Mouse (Mus musculus) hindbrain, postnatal 0 days (tissue): ENCODE data around the gene Trdmt1. TPM values are rescaled to one million over a fixed set of nuclear protein-coding genes. Genes with fewer than 3 reads are reported as not detected.

Source experiments
- ATAC-seq: fragments of 200-750 bp; cut with Nextera tagmentation; 2 replicates; pipeline ENCODE4 v1.8.0; 2017; ENCODE audit warnings: mild to moderate bottlenecking, moderate TSS enrichment, moderate library complexity
- DNase-seq: peaks from one replicate; pipeline ENCODE4 v3.0.0-alpha.2; 2015; ENCODE audit warnings: low spot score
- H3K27ac ChIP-seq: fragments of 300-500 bp; sonication (generic); 2 replicates; pipeline ENCODE4 v1.5.1; 2014; ENCODE audit warnings: mild to moderate bottlenecking
- H3K27me3 ChIP-seq: fragments of 300-500 bp; sonication (generic); 2 replicates; pipeline ENCODE4 v1.6.1; 2014; ENCODE audit warnings: low read length, mixed read lengths; ENCODE audit not compliant: insufficient read depth
- H3K36me3 ChIP-seq: fragments of 300-500 bp; sonication (generic); 2 replicates; pipeline ENCODE4 v1.6.1; 2014; ENCODE audit warnings: low read length, mixed read lengths; ENCODE audit not compliant: insufficient read depth
- H3K4me1 ChIP-seq: fragments of 300-500 bp; sonication (generic); 2 replicates; pipeline ENCODE4 v1.6.1; 2014; ENCODE audit warnings: antibody characterized with exemption, low read length, mixed read lengths; ENCODE audit not compliant: insufficient read depth
- H3K4me2 ChIP-seq: fragments of 300-500 bp; sonication (generic); 2 replicates; pipeline ENCODE4 v1.6.1; 2014; ENCODE audit warnings: low read depth, mild to moderate bottlenecking, low read length, moderate library complexity, mixed read lengths
- H3K4me3 ChIP-seq: fragments of 300-500 bp; sonication (generic); 2 replicates; pipeline ENCODE4 v1.5.1; 2014; ENCODE audit warnings: low read length
- H3K9ac ChIP-seq: fragments of 300-500 bp; sonication (generic); replicated peaks from 2 replicates; pipeline ENCODE4 v1.6.1; 2014; ENCODE audit warnings: mild to moderate bottlenecking, low read length, moderate library complexity, mixed read lengths
- H3K9me3 ChIP-seq: fragments of 300-500 bp; sonication (generic); 2 replicates; pipeline ENCODE4 v1.6.1; 2016; ENCODE audit warnings: low read length, mixed read lengths
- CTCF ChIP-seq: IDR thresholded peaks from 2 replicates; pipeline ENCODE4 v1.5.1; 2016; ENCODE audit warnings: antibody characterized with exemption, control low read depth, low read depth
- WGBS: fragments of 180-500 bp; shearing (Covaris S2); extraction: QIAGEN DNeasy Blood & Tissue Kit; methylation state at CpG from one replicate; pipeline ENCODE4 v1.1.7; 2014; 5-methylcytosine and 5-hydroxymethylcytosine counted together
- polyA plus RNA-seq: library from polyadenylated mRNA; unstranded; fragments of >200 nt; fragmentation: Nextera tagmentation; extraction: Ambion mirVana; gene quantifications from 2 replicates; pipeline ENCODE4 v1.2.1, GENCODE M21; 2015
- total RNA-seq: library from RNA; depleted of rRNA; stranded (reverse); fragments of >200 nt; gene quantifications from 2 replicates; pipeline ENCODE4 v1.2.3, GENCODE M21; 2014

Trdmt1 gene
- total and polyA plus RNA-seq, 2 experiments from 2014 or later, result 6.1 to 6.2 TPM

- Histone ChIP-seq H3K27ac (no peak overlapping the region), H3K9ac (no peak overlapping the region)
- WGBS, result 43% methylated on average over 4 of the region's 4 CpGs
Observed at GRCm38 (mm10) chr2:13527531-13527930, 16.9 kb downstream of the Trdmt1 start.

GRCm38 (mm10) chr2:13527125-13527524, 17.3 kb downstream of the Trdmt1 start:
- no peak overlapping the region for H3K9ac ChIP-seq
- no peaks in the 10 kb centered on the region for H3K4me1 ChIP-seq
- DNase-seq (no peak), ATAC-seq (0 out of 2 replicates have a peak, but pooled peaks have one; percentile 50)
- no peak overlapping the region for H3K4me2 ChIP-seq
- no peaks in the 10 kb centered on the region for H3K36me3 ChIP-seq
- no peak overlapping the region for H3K27ac ChIP-seq
- H3K27me3 ChIP-seq, result no peaks in the 10 kb centered on the region
- no peak overlapping the region for H3K4me3 ChIP-seq
- TF ChIP-seq CTCF, result no peak
- no peaks in the 10 kb centered on the region for H3K9me3 ChIP-seq
- 28% methylated on average over 2 of the region's 2 CpGs for WGBS

More at GRCm38 (mm10) chr2:13527531-13527930, 16.9 kb downstream of the Trdmt1 start:
- peak; percentile 10 for DNase-seq
- Histone ChIP-seq H3K4me1 (no peaks in the 10 kb centered on the region), H3K4me3 (no peak overlapping the region), H3K27me3 (no peaks in the 10 kb centered on the region), H3K36me3 (no peaks in the 10 kb centered on the region), H3K4me2 (no peak overlapping the region), H3K9me3 (no peaks in the 10 kb centered on the region)
- TF ChIP-seq CTCF, result no peak
- ATAC-seq, result no peak

GRCm38 (mm10) chr2:13526205-13526604, 18.3 kb downstream of the Trdmt1 start:
- no peaks in the 10 kb centered on the region for H3K27me3 ChIP-seq
- TF ChIP-seq CTCF, result no peak
- no peak overlapping the region for H3K27ac ChIP-seq
- no peaks in the 10 kb centered on the region for H3K9me3 ChIP-seq
- H3K4me1 ChIP-seq, result no peaks in the 10 kb centered on the region
- H3K4me3 ChIP-seq, result no peak overlapping the region
- 97% methylated on average over 2 of the region's 2 CpGs for WGBS
- H3K36me3 ChIP-seq, result no peaks in the 10 kb centered on the region
- no peak overlapping the region for H3K9ac ChIP-seq
- no peak overlapping the region for H3K4me2 ChIP-seq
- no peak for DNase-seq
- ATAC-seq, result no peak

GRCm38 (mm10) chr2:13523540-13524456, 20.7 kb downstream of the Trdmt1 start:
- DNase-seq (no peak), ATAC-seq (0 out of 2 replicates have a peak, but pooled peaks have one; percentile 27)
- H3K4me1 ChIP-seq, result no peaks in the 10 kb centered on the region
- 73% methylated on average over 8 of the region's 8 CpGs for WGBS
- peaks cover 6% of the 10 kb centered on the region; the same call in 1 of the 2 replicates for H3K36me3 ChIP-seq
- no peak overlapping the region for H3K9ac ChIP-seq
- no peaks in the 10 kb centered on the region for H3K9me3 ChIP-seq
- H3K27me3 ChIP-seq, result no peaks in the 10 kb centered on the region
- no peak for TF ChIP-seq CTCF
- no peak overlapping the region for H3K4me3 ChIP-seq
- no peak overlapping the region for H3K4me2 ChIP-seq
- H3K27ac ChIP-seq, result no peak overlapping the region

DNA sequence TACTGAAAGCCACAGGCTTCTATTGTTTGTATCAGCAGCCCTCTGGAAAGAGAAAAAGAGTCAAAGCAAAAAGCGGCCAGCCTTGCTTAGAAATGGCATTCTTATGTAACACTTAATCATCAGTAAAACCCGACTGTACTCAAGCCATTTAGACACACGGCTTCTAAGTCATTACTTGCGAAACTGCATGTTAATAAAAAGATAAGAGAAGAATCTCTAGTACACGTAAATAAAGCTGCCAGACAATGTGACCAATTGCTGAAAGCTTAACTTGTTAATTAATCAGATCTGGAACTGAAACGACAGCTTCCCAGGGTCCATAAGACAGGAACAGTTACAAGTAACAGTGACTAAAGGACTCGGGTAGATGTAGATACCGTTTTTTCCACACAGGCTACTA, 22.4 kb downstream of the Trdmt1 start:
- H3K27me3 ChIP-seq, result no peaks in the 10 kb centered on the region
- DNase-seq (no peak), ATAC-seq (no peak)
- no peak for TF ChIP-seq CTCF
- H3K4me1 ChIP-seq, result no peaks in the 10 kb centered on the region
- H3K9ac ChIP-seq, result no peak overlapping the region
- H3K4me3 ChIP-seq, result no peak overlapping the region
- peaks cover 6% of the 10 kb centered on the region; the same call in 1 of the 2 replicates for H3K36me3 ChIP-seq
- H3K9me3 ChIP-seq, result no peaks in the 10 kb centered on the region
- 34% methylated on average over 8 of the region's 8 CpGs for WGBS
- no peak overlapping the region for H3K27ac ChIP-seq
- H3K4me2 ChIP-seq, result no peak overlapping the region

- H3K4me3 ChIP-seq, result no peak overlapping the region
- DNase-seq, result no peak
- H3K9me3 ChIP-seq, result no peaks in the 10 kb centered on the region
- 61% methylated on average over 4 of the region's 4 CpGs for WGBS
- no peak overlapping the region for H3K4me2 ChIP-seq
- H3K36me3 ChIP-seq, result peaks cover 9% of the 10 kb centered on the region; the same call in 1 of the 2 replicates
- ATAC-seq, result no peak
- no peaks in the 10 kb centered on the region for H3K4me1 ChIP-seq
- no peak overlapping the region for H3K9ac ChIP-seq
- TF ChIP-seq CTCF, result no peak
- H3K27ac ChIP-seq, result no peak overlapping the region
- no peaks in the 10 kb centered on the region for H3K27me3 ChIP-seq
Observed at GRCm38 (mm10) chr2:13514949-13515348, 29.5 kb downstream of the Trdmt1 start.

DNA sequence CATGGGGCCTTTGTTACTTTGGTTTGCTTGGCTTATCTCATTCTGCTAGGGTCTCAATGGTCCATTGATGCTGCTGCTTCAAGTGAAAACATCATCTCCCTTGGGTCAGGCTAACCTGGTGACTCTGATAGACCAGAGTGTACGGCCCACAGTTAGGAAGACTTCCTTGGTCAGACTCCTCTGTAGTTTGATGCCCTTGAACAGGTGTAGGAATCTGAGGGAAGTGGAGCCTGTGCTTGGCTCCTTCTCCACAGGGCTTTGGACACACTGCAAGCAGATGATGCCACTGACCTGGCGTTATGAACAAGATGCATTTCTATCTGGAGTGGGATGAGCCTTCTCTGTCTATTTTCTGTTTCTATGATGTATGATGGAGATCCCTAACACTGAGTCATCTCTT, 41.8 kb downstream of the Trdmt1 start:
- Histone ChIP-seq H3K4me1 (no peaks in the 10 kb centered on the region), H3K4me3 (no peak overlapping the region), H3K9me3 (no peaks in the 10 kb centered on the region), H3K9ac (no peak overlapping the region), H3K36me3 (no peaks in the 10 kb centered on the region), H3K4me2 (no peak overlapping the region), H3K27ac (no peak overlapping the region), H3K27me3 (no peaks in the 10 kb centered on the region)
- DNase-seq (no peak), ATAC-seq (no peak)
- no peak for TF ChIP-seq CTCF
- WGBS, result 93% methylated on average over 2 of the region's 2 CpGs
